Mouse (Mus musculus): ENCODE measurements around the gene Nipbl. TPM values are rescaled to one million over a fixed set of nuclear protein-coding genes. Genes with fewer than 3 reads are reported as not detected.
"Not testable (repeated sequence)": the region's sequence is repeated elsewhere in the genome, so short reads cannot be mapped to it uniquely, and the experiment has no call there.

Nipbl gene
- polyA plus RNA-seq (2012; rRNA removed), result 4.6 and 5.2 TPM in 2 replicates

DNA sequence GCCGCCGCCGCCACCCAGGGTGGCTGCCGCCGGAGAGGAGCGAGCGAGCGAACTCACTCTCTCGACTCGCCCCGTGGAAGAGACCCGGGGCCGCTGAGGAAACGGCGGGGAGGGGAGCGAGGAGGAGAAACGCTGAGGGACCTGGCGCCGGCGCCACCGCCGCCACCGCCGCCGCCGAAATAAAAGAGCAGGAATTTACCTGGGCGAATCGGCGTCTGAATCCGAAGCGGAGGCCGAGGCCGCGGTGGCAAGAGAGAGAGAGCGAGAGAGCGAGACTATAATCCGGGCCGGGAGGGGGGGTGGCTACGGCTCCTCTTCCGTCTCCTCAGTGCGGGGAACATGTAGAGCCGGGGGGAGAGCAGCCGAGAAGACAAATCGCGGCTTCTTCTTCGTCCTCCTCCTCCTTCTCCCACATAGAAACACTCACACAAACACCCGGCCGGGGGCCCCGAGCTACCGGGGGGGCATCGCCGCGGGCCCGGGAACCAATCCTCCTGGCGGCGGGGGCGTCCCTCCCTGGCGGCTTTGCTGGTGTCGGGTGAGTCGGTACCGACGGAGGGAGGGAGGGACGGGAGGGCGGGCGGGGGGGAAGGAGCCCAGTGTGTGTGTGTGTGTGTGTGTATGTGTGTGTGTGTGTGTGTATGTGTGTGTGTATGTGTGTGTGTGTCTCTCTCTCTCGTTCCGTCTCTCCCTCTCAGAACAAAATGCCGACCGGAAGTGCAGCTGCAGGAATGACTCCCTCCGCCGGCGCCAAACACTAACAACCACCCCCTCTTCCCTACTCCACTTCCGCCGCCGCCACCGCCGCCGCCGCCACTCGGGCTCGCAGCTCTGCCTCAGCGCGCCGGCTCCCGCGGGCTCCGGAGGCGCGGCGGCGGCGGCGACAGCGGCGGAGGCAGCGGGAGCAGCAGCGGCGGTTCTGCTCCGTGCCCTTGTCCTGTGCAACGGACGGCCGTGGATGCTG, at the start of gene Nipbl:
Nipbl (minus strand) TSS at position 538 of the 964 bp plus-strand sequence.
- peaks cover 7% of the 10 kb centered on the region; the same call in 1 of the 2 replicates for H3K4me1 ChIP-seq (ENCODE audit: control insufficient read depth, insufficient read depth, low read length)
- no peaks in the 10 kb centered on the region for H3K36me3 ChIP-seq (ENCODE audit: control insufficient read depth, insufficient read depth, low read length)
- DNase-seq, result peak; percentile 95
- H3K4me3 ChIP-seq (ENCODE audit: insufficient read depth, low read depth, low read length), result peak within 1 kb of the TSS; percentile 96
- TF ChIP-seq CTCF (conservative IDR thresholded peaks at IDR 0.05; ENCODE audit: insufficient read depth, insufficient read length, low read depth, low read length) (no peak), POLR2A (IDR thresholded peaks at IDR 0.05; ENCODE audit: low read depth, low read length) (no peak)
- peak within 1 kb of the TSS; percentile 94 for H3K27ac ChIP-seq (ENCODE audit: insufficient read depth, low read depth, low read length)
- H3K27me3 ChIP-seq (replicated peaks; ENCODE audit: control insufficient read depth, insufficient read depth, low read length), result no peaks in the 10 kb centered on the region
- WGBS, result under 1% methylated on average over 86 of the region's 102 CpGs

DNA sequence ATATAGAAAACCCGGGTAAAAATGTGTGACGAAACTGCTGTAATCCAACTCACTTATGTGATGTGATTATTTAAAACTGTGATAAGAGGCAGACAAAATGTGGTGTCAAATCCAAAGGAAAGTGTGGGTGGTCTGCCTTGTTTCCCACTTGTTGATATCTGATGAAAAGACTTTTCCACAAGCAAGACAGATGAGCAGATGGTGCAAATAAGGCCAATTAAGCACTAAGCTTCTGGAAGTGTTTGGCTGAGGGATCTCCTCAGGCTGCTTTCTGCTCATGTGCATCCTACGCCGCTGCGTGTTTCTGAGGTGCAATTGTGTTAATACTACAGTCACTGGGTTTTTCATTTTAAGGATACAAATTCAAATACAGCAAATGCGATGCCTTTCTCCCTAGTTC, 41.0 kb upstream of the Nipbl start:
- no peaks in the 10 kb centered on the region for H3K36me3 ChIP-seq (ENCODE audit: control insufficient read depth, insufficient read depth, low read length)
- TF ChIP-seq POLR2A (IDR thresholded peaks at IDR 0.05; ENCODE audit: low read depth, low read length) (no peak), CTCF (conservative IDR thresholded peaks at IDR 0.05; ENCODE audit: insufficient read depth, insufficient read length, low read depth, low read length) (no peak)
- no peaks in the 10 kb centered on the region for H3K4me1 ChIP-seq (ENCODE audit: control insufficient read depth, insufficient read depth, low read length)
- no peaks in the 10 kb centered on the region for H3K27me3 ChIP-seq (replicated peaks; ENCODE audit: control insufficient read depth, insufficient read depth, low read length)
- DNase-seq, result no peak
- no peak overlapping the region for H3K4me3 ChIP-seq (ENCODE audit: insufficient read depth, low read depth, low read length)
- WGBS, result 90% methylated on average over 6 of the region's 6 CpGs
- no peak overlapping the region for H3K27ac ChIP-seq (ENCODE audit: insufficient read depth, low read depth, low read length)

DNA sequence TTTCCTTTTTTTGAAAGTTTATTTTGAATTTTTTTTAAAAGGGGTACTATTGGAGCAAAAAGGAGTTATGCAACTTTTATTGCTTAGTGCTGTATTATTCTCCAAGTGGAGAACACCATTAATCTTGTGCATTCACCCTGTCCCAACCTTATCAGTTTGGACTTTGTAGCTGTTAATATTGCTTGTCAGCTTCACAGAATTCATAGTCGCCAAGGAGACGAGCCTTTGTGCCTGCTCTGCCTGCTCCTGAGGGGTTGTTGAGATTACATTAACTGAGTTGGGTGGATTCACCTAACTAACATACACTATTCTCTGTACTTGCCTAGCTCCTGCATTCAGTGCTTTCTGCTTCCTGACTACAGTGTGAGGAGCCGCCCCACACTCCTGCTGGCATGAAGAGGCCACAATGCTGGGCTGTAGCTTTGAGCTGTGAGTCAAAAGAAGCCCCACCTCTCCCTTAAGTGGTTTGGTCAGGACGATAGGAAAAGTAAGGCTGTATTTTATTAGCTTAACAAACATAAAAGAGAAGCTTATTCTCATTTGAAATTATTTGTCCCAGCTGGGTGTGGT, 24.8 kb upstream of the Nipbl start:
- Histone ChIP-seq H3K36me3 (ENCODE audit: control insufficient read depth, insufficient read depth, low read length) (no peaks in the 10 kb centered on the region), H3K27me3 (replicated peaks; ENCODE audit: control insufficient read depth, insufficient read depth, low read length) (no peaks in the 10 kb centered on the region), H3K27ac (ENCODE audit: insufficient read depth, low read depth, low read length) (no peak overlapping the region), H3K4me1 (ENCODE audit: control insufficient read depth, insufficient read depth, low read length) (peaks cover 3% of the 10 kb centered on the region; the same call in 1 of the 2 replicates), H3K4me3 (ENCODE audit: insufficient read depth, low read depth, low read length) (no peak overlapping the region)
- TF ChIP-seq POLR2A (IDR thresholded peaks at IDR 0.05; ENCODE audit: low read depth, low read length), result no peak
- TF ChIP-seq CTCF (conservative IDR thresholded peaks at IDR 0.05; ENCODE audit: insufficient read depth, insufficient read length, low read depth, low read length), result no peak
- 68% methylated on average over 4 of the region's 4 CpGs for WGBS
- DNase-seq, result no peak

DNA sequence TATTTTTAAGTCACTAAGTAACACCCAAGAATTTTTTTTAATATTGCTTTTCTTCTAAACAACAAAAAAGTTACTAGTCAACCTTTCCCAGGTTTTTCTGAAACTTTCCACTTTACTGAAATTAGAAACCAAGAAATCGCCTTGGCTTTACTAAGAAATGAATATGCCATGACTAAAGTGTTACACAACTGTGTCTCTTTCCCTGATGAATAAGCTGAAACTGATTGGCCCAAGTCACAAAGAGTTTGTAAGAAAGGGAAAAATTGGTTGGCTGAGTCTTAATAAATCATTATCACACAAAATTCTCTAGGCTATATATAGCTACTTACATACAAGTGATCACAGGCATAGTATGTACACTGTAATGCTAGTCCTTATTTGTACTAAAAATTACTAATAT, 19.3 kb upstream of the Nipbl start:
- Histone ChIP-seq H3K4me3 (ENCODE audit: insufficient read depth, low read depth, low read length) (no peak overlapping the region), H3K36me3 (ENCODE audit: control insufficient read depth, insufficient read depth, low read length) (no peaks in the 10 kb centered on the region), H3K4me1 (ENCODE audit: control insufficient read depth, insufficient read depth, low read length) (peaks cover 3% of the 10 kb centered on the region; the same call in 1 of the 2 replicates), H3K27ac (ENCODE audit: insufficient read depth, low read depth, low read length) (no peak overlapping the region), H3K27me3 (replicated peaks; ENCODE audit: control insufficient read depth, insufficient read depth, low read length) (no peaks in the 10 kb centered on the region)
- no peak for TF ChIP-seq POLR2A (IDR thresholded peaks at IDR 0.05; ENCODE audit: low read depth, low read length)
- TF ChIP-seq CTCF (conservative IDR thresholded peaks at IDR 0.05; ENCODE audit: insufficient read depth, insufficient read length, low read depth, low read length), result no peak
- 95% methylated on average over 1 of the region's 1 CpGs for WGBS
- DNase-seq, result no peak

DNA sequence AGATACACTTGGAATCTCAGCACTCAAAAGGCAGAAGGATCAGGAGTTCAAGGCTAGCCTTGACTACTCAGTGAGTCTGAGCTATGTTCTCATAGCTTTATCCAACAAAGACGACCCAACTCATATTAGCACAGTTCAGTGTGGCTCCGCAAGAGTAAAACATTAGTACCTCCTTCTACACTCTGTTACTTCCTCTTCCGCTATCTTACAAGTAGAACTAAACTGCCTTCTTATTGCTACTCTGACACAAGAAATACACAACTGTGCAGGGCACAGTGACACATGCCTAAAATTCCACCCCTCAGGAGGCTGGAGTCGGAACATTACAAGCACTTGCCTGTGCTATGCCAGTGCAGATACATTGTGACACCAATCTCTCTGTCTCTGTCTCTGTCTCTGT, 18.5 kb upstream of the Nipbl start:
- DNase-seq, result no peak
- no peaks in the 10 kb centered on the region for H3K27me3 ChIP-seq (replicated peaks; ENCODE audit: control insufficient read depth, insufficient read depth, low read length)
- TF ChIP-seq POLR2A (IDR thresholded peaks at IDR 0.05; ENCODE audit: low read depth, low read length) (no peak), CTCF (conservative IDR thresholded peaks at IDR 0.05; ENCODE audit: insufficient read depth, insufficient read length, low read depth, low read length) (no peak)
- 92% methylated on average over 4 of the region's 4 CpGs for WGBS
- no peaks in the 10 kb centered on the region for H3K4me1 ChIP-seq (ENCODE audit: control insufficient read depth, insufficient read depth, low read length)
- no peak overlapping the region for H3K27ac ChIP-seq (ENCODE audit: insufficient read depth, low read depth, low read length)
- no peaks in the 10 kb centered on the region for H3K36me3 ChIP-seq (ENCODE audit: control insufficient read depth, insufficient read depth, low read length)
- no peak overlapping the region for H3K4me3 ChIP-seq (ENCODE audit: insufficient read depth, low read depth, low read length)

DNA sequence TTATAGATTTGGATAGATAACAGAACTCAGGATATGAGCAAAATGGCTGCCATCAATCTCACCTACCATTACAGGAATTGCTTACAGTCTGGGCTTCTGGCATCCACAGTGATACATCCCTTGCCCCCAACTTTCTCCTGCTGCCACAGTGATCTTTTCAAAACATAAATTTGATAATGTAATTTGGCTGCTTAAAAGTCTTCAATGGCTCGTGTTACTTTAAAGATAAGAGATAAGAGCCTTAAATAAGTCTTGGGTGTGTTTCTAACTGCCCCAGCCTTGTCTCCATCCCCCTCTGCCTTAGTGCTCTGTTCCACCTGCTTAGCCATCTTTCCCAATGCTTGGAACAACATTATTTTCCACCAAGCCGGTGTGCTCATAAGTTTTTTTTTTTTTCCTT, 16.6 kb upstream of the Nipbl start:
- DNase-seq, result no peak
- Histone ChIP-seq H3K27ac (ENCODE audit: insufficient read depth, low read depth, low read length) (no peak overlapping the region), H3K4me3 (ENCODE audit: insufficient read depth, low read depth, low read length) (no peak overlapping the region), H3K36me3 (ENCODE audit: control insufficient read depth, insufficient read depth, low read length) (no peaks in the 10 kb centered on the region), H3K4me1 (ENCODE audit: control insufficient read depth, insufficient read depth, low read length) (0 out of 2 replicates have a peak, but pooled peaks cover 2% of the 10 kb centered on the region), H3K27me3 (replicated peaks; ENCODE audit: control insufficient read depth, insufficient read depth, low read length) (no peaks in the 10 kb centered on the region)
- WGBS, result 69% methylated on average over 2 of the region's 2 CpGs
- TF ChIP-seq POLR2A (IDR thresholded peaks at IDR 0.05; ENCODE audit: low read depth, low read length) (no peak), CTCF (conservative IDR thresholded peaks at IDR 0.05; ENCODE audit: insufficient read depth, insufficient read length, low read depth, low read length) (no peak)

DNA sequence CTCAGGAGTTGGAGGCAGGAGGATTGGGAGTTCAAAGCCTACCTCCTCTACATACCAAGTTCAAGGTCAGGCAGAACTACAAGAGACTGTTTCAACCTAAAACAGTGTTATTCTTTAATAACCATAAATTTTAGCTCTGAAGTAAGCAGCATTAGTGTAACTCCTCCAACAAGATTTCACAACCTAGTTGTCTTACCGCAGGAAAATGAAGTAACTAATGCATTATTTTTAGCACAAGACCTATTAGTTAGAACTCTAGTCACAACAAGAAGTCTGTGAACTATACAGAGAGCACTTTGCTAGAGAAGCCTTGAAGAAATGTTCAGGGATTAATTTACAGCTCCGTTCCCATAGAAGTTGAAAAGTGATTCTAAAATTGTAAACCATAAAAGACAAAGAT, 15.7 kb upstream of the Nipbl start:
- WGBS, result 87% methylated on average over 2 of the region's 2 CpGs
- no peaks in the 10 kb centered on the region for H3K27me3 ChIP-seq (replicated peaks; ENCODE audit: control insufficient read depth, insufficient read depth, low read length)
- no peak overlapping the region for H3K27ac ChIP-seq (ENCODE audit: insufficient read depth, low read depth, low read length)
- 0 out of 2 replicates have a peak, but pooled peaks cover 3% of the 10 kb centered on the region for H3K4me1 ChIP-seq (ENCODE audit: control insufficient read depth, insufficient read depth, low read length)
- H3K4me3 ChIP-seq (ENCODE audit: insufficient read depth, low read depth, low read length), result no peak overlapping the region
- TF ChIP-seq CTCF (conservative IDR thresholded peaks at IDR 0.05; ENCODE audit: insufficient read depth, insufficient read length, low read depth, low read length), result no peak
- TF ChIP-seq POLR2A (IDR thresholded peaks at IDR 0.05; ENCODE audit: low read depth, low read length), result no peak
- H3K36me3 ChIP-seq (ENCODE audit: control insufficient read depth, insufficient read depth, low read length), result no peaks in the 10 kb centered on the region
- no peak for DNase-seq

DNA sequence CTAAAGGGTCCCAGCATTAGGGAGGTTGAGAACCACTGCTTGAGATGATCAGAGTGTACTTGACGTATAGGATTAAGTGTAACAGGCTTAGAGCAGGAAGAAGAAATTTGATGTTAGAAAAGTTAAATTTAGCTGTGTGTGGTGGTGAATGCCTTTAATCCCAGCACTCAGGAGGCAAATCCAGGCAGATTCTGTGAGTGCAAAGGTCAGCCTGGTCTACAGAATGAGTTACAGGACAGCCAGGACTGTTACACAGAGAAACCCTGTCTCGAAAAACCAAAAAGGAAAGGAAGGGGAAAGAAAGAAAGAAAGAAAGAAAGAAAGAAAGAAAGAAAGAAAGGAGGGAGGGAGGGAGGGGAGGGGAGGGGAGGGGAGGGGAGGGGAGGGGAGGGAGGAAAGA, 12.0 kb upstream of the Nipbl start:
- not testable (repeated sequence) for H3K4me1 ChIP-seq (ENCODE audit: control insufficient read depth, insufficient read depth, low read length); H3K27me3 ChIP-seq (replicated peaks; ENCODE audit: control insufficient read depth, insufficient read depth, low read length); H3K27ac ChIP-seq (ENCODE audit: insufficient read depth, low read depth, low read length); H3K36me3 ChIP-seq (ENCODE audit: control insufficient read depth, insufficient read depth, low read length); H3K4me3 ChIP-seq (ENCODE audit: insufficient read depth, low read depth, low read length)
- 63% methylated on average over 2 of the region's 2 CpGs for WGBS
- peak; percentile 72 for DNase-seq

Data from kidney, adult 2 months (tissue).